Mouse (Mus musculus) liver, embryonic 12.5 days (tissue): Measurements from ENCODE around the gene Fam187b. TPM values are rescaled to one million over a fixed set of nuclear protein-coding genes. Genes with fewer than 3 reads are reported as not detected.

Experiments
- ATAC-seq: fragments of 200-750 bp; cut with Nextera tagmentation; 2 replicates; pipeline ENCODE4 v1.8.0; 2017; ENCODE audit warnings: moderate number of reproducible peaks, mild to moderate bottlenecking, moderate library complexity
- H3K27ac ChIP-seq: fragments of 300-500 bp; sonication (generic); 2 replicates; pipeline ENCODE4 v1.5.1; 2016; ENCODE audit warnings: mild to moderate bottlenecking
- H3K27me3 ChIP-seq: fragments of 300-500 bp; sonication (generic); replicated peaks from 2 replicates; pipeline ENCODE4 v1.6.1; 2016; ENCODE audit warnings: mild to moderate bottlenecking, moderate library complexity
- H3K36me3 ChIP-seq: fragments of 300-500 bp; sonication (generic); 2 replicates; pipeline ENCODE4 v1.6.1; 2016; ENCODE audit warnings: mild to moderate bottlenecking, moderate library complexity
- H3K4me1 ChIP-seq: fragments of 300-500 bp; sonication (generic); 2 replicates; pipeline ENCODE4 v1.6.1; 2016
- H3K4me2 ChIP-seq: fragments of 300-500 bp; sonication (generic); 2 replicates; pipeline ENCODE4 v1.6.1; 2016; ENCODE audit warnings: mild to moderate bottlenecking, moderate library complexity
- H3K4me3 ChIP-seq: fragments of 300-500 bp; sonication (generic); 2 replicates; pipeline ENCODE4 v1.5.1; 2016; ENCODE audit warnings: mild to moderate bottlenecking, moderate library complexity
- H3K9ac ChIP-seq: fragments of 300-500 bp; sonication (generic); 2 replicates; pipeline ENCODE4 v1.6.1; 2016; ENCODE audit warnings: mild to moderate bottlenecking, moderate library complexity
- H3K9me3 ChIP-seq: fragments of 300-500 bp; sonication (generic); replicated peaks from 2 replicates; pipeline ENCODE4 v1.6.1; 2016; ENCODE audit warnings: mild to moderate bottlenecking, moderate library complexity
- WGBS: fragments of 180-500 bp; shearing (Covaris S2); methylation state at CpG from one replicate; pipeline ENCODE4 v1.1.7; 2016; ENCODE audit not compliant: insufficient replicate concordance; 5-methylcytosine and 5-hydroxymethylcytosine counted together
- polyA plus RNA-seq: library from polyadenylated mRNA; unstranded; fragments of >200 nt; fragmentation: Nextera tagmentation; extraction: Ambion mirVana; gene quantifications from 2 replicates; pipeline ENCODE4 v1.2.1, GENCODE M21; 2016

Gene Fam187b
- polyA plus RNA-seq, 1 experiment from 2014 or later, result 2.8 TPM

GRCm38 (mm10) chr7:30988519-30989162, 15.1 kb downstream of the Fam187b start:
- Histone ChIP-seq H3K27me3 (no peaks in the 10 kb centered on the region), H3K4me1 (no peaks in the 10 kb centered on the region), H3K36me3 (no peaks in the 10 kb centered on the region), H3K9me3 (no peaks in the 10 kb centered on the region), H3K27ac (no peak overlapping the region), H3K9ac (no peak overlapping the region), H3K4me3 (no peak overlapping the region), H3K4me2 (no peak overlapping the region)
- 0 out of 2 replicates have a peak, but pooled peaks have one; percentile 35 for ATAC-seq
- WGBS, result 67% methylated on average over 4 of the region's 4 CpGs

GRCm38 (mm10) chr7:30992148-30992547, 18.6 kb downstream of the Fam187b start:
- no peaks in the 10 kb centered on the region for H3K27me3 ChIP-seq
- H3K27ac ChIP-seq, result no peak overlapping the region
- H3K4me2 ChIP-seq, result no peak overlapping the region
- 54% methylated on average over 5 of the region's 5 CpGs for WGBS
- no peaks in the 10 kb centered on the region for H3K36me3 ChIP-seq
- ATAC-seq, result no peak
- 0 out of 2 replicates have a peak, but pooled peaks cover 5% of the 10 kb centered on the region for H3K9me3 ChIP-seq
- no peak overlapping the region for H3K4me3 ChIP-seq
- H3K9ac ChIP-seq, result no peak overlapping the region
- H3K4me1 ChIP-seq, result no peaks in the 10 kb centered on the region

- H3K4me1 ChIP-seq, result no peaks in the 10 kb centered on the region
- no peak overlapping the region for H3K27ac ChIP-seq
- no peak for ATAC-seq
- no peak overlapping the region for H3K9ac ChIP-seq
- H3K9me3 ChIP-seq, result 0 out of 2 replicates have a peak, but pooled peaks cover 5% of the 10 kb centered on the region
- 80% methylated on average over 5 of the region's 5 CpGs for WGBS
- H3K27me3 ChIP-seq, result no peaks in the 10 kb centered on the region
- H3K4me2 ChIP-seq, result no peak overlapping the region
- no peaks in the 10 kb centered on the region for H3K36me3 ChIP-seq
- no peak overlapping the region for H3K4me3 ChIP-seq
Observed at GRCm38 (mm10) chr7:30993986-30994385, 20.4 kb downstream of the Fam187b start.

GRCm38 (mm10) chr7:30996491-30996890, 22.9 kb downstream of the Fam187b start:
- ATAC-seq, result no peak
- 0 out of 2 replicates have a peak, but pooled peaks cover 5% of the 10 kb centered on the region for H3K9me3 ChIP-seq
- H3K27me3 ChIP-seq, result no peaks in the 10 kb centered on the region
- no peaks in the 10 kb centered on the region for H3K36me3 ChIP-seq
- H3K9ac ChIP-seq, result no peak overlapping the region
- no peak overlapping the region for H3K4me3 ChIP-seq
- no peak overlapping the region for H3K4me2 ChIP-seq
- H3K4me1 ChIP-seq, result peaks cover 12% of the 10 kb centered on the region
- WGBS, result 73% methylated on average over 2 of the region's 2 CpGs
- H3K27ac ChIP-seq, result no peak overlapping the region

- peaks cover 24% of the 10 kb centered on the region for H3K4me1 ChIP-seq
- no peaks in the 10 kb centered on the region for H3K27me3 ChIP-seq
- no peak overlapping the region for H3K4me3 ChIP-seq
- 0 out of 2 replicates have a peak, but pooled peaks cover 5% of the 10 kb centered on the region for H3K9me3 ChIP-seq
- 18% methylated on average over 7 of the region's 7 CpGs for WGBS
- H3K36me3 ChIP-seq, result no peaks in the 10 kb centered on the region
- no peak overlapping the region for H3K9ac ChIP-seq
- peak; percentile 42; the same call in 1 of the 2 replicates for ATAC-seq
- H3K27ac ChIP-seq, result no peak overlapping the region
- peak overlapping the region; percentile 16; the same call in 1 of the 2 replicates for H3K4me2 ChIP-seq
Observed at GRCm38 (mm10) chr7:31000505-31001020, 27.0 kb downstream of the Fam187b start.

GRCm38 (mm10) chr7:31002650-31003049, 29.1 kb downstream of the Fam187b start:
- no peak overlapping the region for H3K9ac ChIP-seq
- ATAC-seq, result peak; percentile 51
- 14% methylated on average over 8 of the region's 8 CpGs for WGBS
- H3K4me3 ChIP-seq, result no peak overlapping the region
- H3K27ac ChIP-seq, result 0 out of 2 replicates have a peak overlapping the region, but pooled peaks have one; percentile 30
- H3K9me3 ChIP-seq, result no peaks in the 10 kb centered on the region
- 0 out of 2 replicates have a peak overlapping the region, but pooled peaks have one; percentile 1 for H3K4me2 ChIP-seq
- no peaks in the 10 kb centered on the region for H3K27me3 ChIP-seq
- H3K36me3 ChIP-seq, result no peaks in the 10 kb centered on the region
- peaks cover 24% of the 10 kb centered on the region for H3K4me1 ChIP-seq

- no peak for ATAC-seq
- H3K9ac ChIP-seq, result no peak overlapping the region
- H3K4me3 ChIP-seq, result no peak overlapping the region
- no peaks in the 10 kb centered on the region for H3K36me3 ChIP-seq
- no peaks in the 10 kb centered on the region for H3K27me3 ChIP-seq
- WGBS, result 27% methylated on average over 1 of the region's 1 CpGs
- H3K4me2 ChIP-seq, result no peak overlapping the region
- H3K4me1 ChIP-seq, result peaks cover 9% of the 10 kb centered on the region; the same call in 1 of the 2 replicates
- H3K9me3 ChIP-seq, result no peaks in the 10 kb centered on the region
- H3K27ac ChIP-seq, result no peak overlapping the region
Observed at GRCm38 (mm10) chr7:31007775-31008174, 34.2 kb downstream of the Fam187b start.

GRCm38 (mm10) chr7:31008175-31008574, 34.6 kb downstream of the Fam187b start:
- Histone ChIP-seq H3K4me1 (0 out of 2 replicates have a peak, but pooled peaks cover 5% of the 10 kb centered on the region), H3K27ac (no peak overlapping the region), H3K4me2 (no peak overlapping the region), H3K9me3 (no peaks in the 10 kb centered on the region), H3K27me3 (no peaks in the 10 kb centered on the region), H3K4me3 (no peak overlapping the region), H3K36me3 (no peaks in the 10 kb centered on the region), H3K9ac (no peak overlapping the region)
- 14% methylated on average over 1 of the region's 1 CpGs for WGBS
- 0 out of 2 replicates have a peak, but pooled peaks have one; percentile 18 for ATAC-seq

GRCm38 (mm10) chr7:31008889-31009288, 35.3 kb downstream of the Fam187b start:
- Histone ChIP-seq H3K4me1 (0 out of 2 replicates have a peak, but pooled peaks cover 5% of the 10 kb centered on the region), H3K27ac (no peak overlapping the region), H3K27me3 (no peaks in the 10 kb centered on the region), H3K9ac (no peak overlapping the region), H3K9me3 (no peaks in the 10 kb centered on the region), H3K4me3 (no peak overlapping the region), H3K36me3 (no peaks in the 10 kb centered on the region), H3K4me2 (no peak overlapping the region)
- no peak for ATAC-seq
- WGBS, result 62% methylated on average over 3 of the region's 3 CpGs

GRCm38 (mm10) chr7:31012971-31013370, 39.4 kb downstream of the Fam187b start:
- Histone ChIP-seq H3K9ac (no peak overlapping the region), H3K4me3 (no peak overlapping the region), H3K27me3 (no peaks in the 10 kb centered on the region), H3K36me3 (no peaks in the 10 kb centered on the region), H3K27ac (no peak overlapping the region), H3K4me2 (no peak overlapping the region), H3K9me3 (no peaks in the 10 kb centered on the region), H3K4me1 (peaks cover 14% of the 10 kb centered on the region; the same call in 1 of the 2 replicates)
- ATAC-seq, result no peak
- WGBS, result 72% methylated on average over 5 of the region's 5 CpGs

- Histone ChIP-seq H3K27ac (no peak overlapping the region), H3K9ac (no peak overlapping the region), H3K4me2 (no peak overlapping the region), H3K4me1 (peaks cover 8% of the 10 kb centered on the region; the same call in 1 of the 2 replicates), H3K4me3 (no peak overlapping the region), H3K36me3 (no peaks in the 10 kb centered on the region), H3K9me3 (no peaks in the 10 kb centered on the region), H3K27me3 (no peaks in the 10 kb centered on the region)
- ATAC-seq, result 0 out of 2 replicates have a peak, but pooled peaks have one; percentile 42
- WGBS, result 56% methylated on average over 10 of the region's 10 CpGs
Observed at GRCm38 (mm10) chr7:31017104-31017901, 43.7 kb downstream of the Fam187b start.

GRCm38 (mm10) chr7:31028609-31029008, 55.0 kb downstream of the Fam187b start:
- H3K36me3 ChIP-seq, result no peaks in the 10 kb centered on the region
- H3K4me1 ChIP-seq, result peaks cover 9% of the 10 kb centered on the region; the same call in 1 of the 2 replicates
- ATAC-seq, result no peak
- H3K4me2 ChIP-seq, result no peak overlapping the region
- no peak overlapping the region for H3K27ac ChIP-seq
- no peaks in the 10 kb centered on the region for H3K27me3 ChIP-seq
- H3K9me3 ChIP-seq, result no peaks in the 10 kb centered on the region
- no peak overlapping the region for H3K9ac ChIP-seq
- WGBS, result 54% methylated on average over 8 of the region's 8 CpGs
- H3K4me3 ChIP-seq, result no peak overlapping the region
